28 mouse cellular contexts compared by ENCODE assay signal in the genomic region with DNA sequence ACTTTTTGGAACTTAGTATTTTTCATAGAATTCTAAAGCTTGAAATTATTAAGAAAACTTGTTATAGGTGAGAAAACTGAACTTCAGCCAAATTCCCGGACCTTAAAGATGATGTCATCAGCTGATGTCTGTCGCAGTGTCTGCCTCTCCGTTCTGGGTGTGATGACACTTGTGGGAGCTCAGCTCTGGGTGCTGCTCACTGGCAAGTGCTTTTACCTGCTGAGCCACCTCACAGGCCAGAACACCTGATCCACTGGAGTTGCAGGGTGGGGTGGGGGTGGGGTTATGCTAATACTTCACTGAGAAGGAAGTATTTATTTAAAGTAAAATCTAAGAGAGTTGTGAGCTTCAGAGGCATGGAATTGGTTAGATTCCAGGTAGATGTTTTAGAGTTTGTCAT.
"Had no signal": no experiment of that assay in that cellular context is flagged by ENCODE, and none has a peak within 500 bp of the region (broad histone marks: within the 10 kb centered on the region; RNA-seq: fewer than 3 reads in every experiment).

No protein-coding gene starts in this region.

- H3K9me3 ChIP-seq: heart, embryonic 10.5 days; heart, embryonic 12.5 days; hindbrain, embryonic 10.5 days; hindbrain, embryonic 12.5 days; kidney, embryonic 15.5 days; limb, embryonic 10.5 days; limb, embryonic 12.5 days; liver, embryonic 13.5 days had no signal

- H3K27me3 ChIP-seq: heart, embryonic 12.5 days; hindbrain, embryonic 12.5 days; kidney, embryonic 15.5 days; limb, embryonic 12.5 days; liver, embryonic 13.5 days had no signal

- H3K4me1 ChIP-seq: heart, embryonic 10.5 days; heart, embryonic 12.5 days; hindbrain, embryonic 10.5 days; hindbrain, embryonic 12.5 days; kidney, embryonic 15.5 days; limb, embryonic 10.5 days; limb, embryonic 12.5 days had no signal

- H3K4me2 ChIP-seq: heart, embryonic 12.5 days; hindbrain, embryonic 12.5 days; hindbrain, embryonic 14.5 days; kidney, embryonic 15.5 days; limb, embryonic 12.5 days; liver, embryonic 11.5 days; liver, embryonic 13.5 days had no signal

- H3K4me3 ChIP-seq: gastrocnemius, adult 2 months; heart, adult 2 months; heart, embryonic 10.5 days; heart, embryonic 12.5 days; hindbrain, embryonic 10.5 days; hindbrain, embryonic 12.5 days; kidney, embryonic 15.5 days; left cerebral cortex, adult 2 months; limb, embryonic 10.5 days; limb, embryonic 12.5 days; liver, embryonic 13.5 days had no signal

- ATAC-seq: forebrain, postnatal 0 days; hindbrain, embryonic 16.5 days; inflammation-experienced regulatory T-cells, adult 6 months had no signal

- H3K27ac ChIP-seq: gastrocnemius, adult 2 months; heart, adult 2 months; heart, embryonic 10.5 days; hindbrain, embryonic 10.5 days; hindbrain, embryonic 12.5 days; hindbrain, embryonic 14.5 days; kidney, embryonic 15.5 days; kidney, postnatal 0 days; left cerebral cortex, adult 2 months; limb, embryonic 10.5 days; limb, embryonic 12.5 days; liver, embryonic 13.5 days had no signal

- DNase-seq: forebrain, postnatal 0 days; gastrocnemius, adult 2 months; gastrocnemius, postnatal 10 days; gastrocnemius, postnatal 25 days; heart, adult 2 months; heart, postnatal 10 days; heart, postnatal 4 days; kidney, adult 11 months; kidney, adult 2 months; kidney, adult 9 months; kidney, postnatal 14 days; kidney, postnatal 36 days; layer of hippocampus, adult 9-11 months; liver; liver, embryonic 13.5 days had no signal

- H3K9ac ChIP-seq: forebrain, postnatal 0 days; heart, embryonic 12.5 days; hindbrain, embryonic 12.5 days; hindbrain, embryonic 14.5 days; kidney, embryonic 15.5 days; limb, embryonic 12.5 days; liver, embryonic 13.5 days had no signal
